ENCODE assay signal across 15 mouse cellular contexts in genomic region chr16:19876861-19877554, GRCm38 (mm10).
DNase-seq lines count a peak whose midpoint lies in the region; ATAC-seq and TF ChIP-seq lines count a peak whose summit lies in the region.
"Had no signal": no experiment of that assay in that cellular context is flagged by ENCODE, and none has a peak within 500 bp of the region (broad histone marks: within the 10 kb centered on the region; RNA-seq: fewer than 3 reads in every experiment).

No protein-coding gene starts in this region.

- WGBS in heart, embryonic 14.5 days, result 32% methylated on average over 10 of the region's 10 CpGs
- 49% methylated on average over 10 of the region's 10 CpGs for WGBS in heart, embryonic 10.5 days
- WGBS in cerebellum, adult 2 months, result 10% methylated on average over 10 of the region's 10 CpGs

- peak overlapping the region; percentile 25 for H3K4me2 ChIP-seq in heart, embryonic 14.5 days (ENCODE audit: low read length)
- H3K4me2 ChIP-seq: midbrain, embryonic 12.5 days; neural tube, embryonic 12.5 days had no signal

- no peak for DNase-seq in heart, embryonic 10.5 days (ENCODE audit: low spot score)
- DNase-seq in left cerebral cortex, postnatal 4 days, result peak; percentile 64
- DNase-seq in left cerebral cortex, adult 18-20 months (ENCODE audit: low spot score in 2 of 2), result no peak
- DNase-seq in cerebellum, adult 2 months, result peak; percentile 22 to 24
- DNase-seq in retina, embryonic 14.5 days (ENCODE audit: low spot score), result peak; percentile 11
- DNase-seq: adrenal gland, adult 2 months; gastrocnemius, postnatal 36 days; kidney, adult 2 months; kidney, postnatal 4 days; liver; lung, postnatal 10 days had no signal

- H3K9ac ChIP-seq in heart, embryonic 14.5 days (ENCODE audit: low read length), result no peak overlapping the region
- H3K9ac ChIP-seq: midbrain, embryonic 12.5 days; neural tube, embryonic 12.5 days had no signal

- H3K9me3 ChIP-seq in heart, embryonic 14.5 days (ENCODE audit: control insufficient read depth, low read length), result no peaks in the 10 kb centered on the region
- H3K9me3 ChIP-seq in heart, embryonic 10.5 days, result no peaks in the 10 kb centered on the region
- H3K9me3 ChIP-seq: midbrain, embryonic 12.5 days; neural tube, embryonic 12.5 days had no signal

- TF ChIP-seq CTCF in cerebellum, adult 2 months (IDR thresholded peaks at IDR 0.05; ENCODE audit: borderline replicate concordance, insufficient read depth, low read depth, low read length), result no peak

- peaks cover 5 to 9% of the 10 kb centered on the region in 2 experiments; a peak in 3 of 4 replicates for H3K4me1 ChIP-seq in heart, embryonic 14.5 days (ENCODE audit: control insufficient read depth in 2 of 2, insufficient read depth in 2 of 2, low read length in 2 of 2)
- peaks cover 10% of the 10 kb centered on the region; the same call in 1 of the 2 replicates for H3K4me1 ChIP-seq in heart, embryonic 10.5 days
- peaks cover 5% of the 10 kb centered on the region for H3K4me1 ChIP-seq in cerebellum, adult 2 months (ENCODE audit: control insufficient read depth, insufficient read depth, low read length)
- H3K4me1 ChIP-seq: midbrain, embryonic 12.5 days; neural tube, embryonic 12.5 days had no signal

- H3K27me3 ChIP-seq in heart, embryonic 14.5 days (ENCODE audit: control insufficient read depth, insufficient read depth, low read length), result no peaks in the 10 kb centered on the region
- no peaks in the 10 kb centered on the region for H3K27me3 ChIP-seq in heart, embryonic 10.5 days (ENCODE audit: insufficient read depth, poor library complexity, severe bottlenecking)
- no peaks in the 10 kb centered on the region for H3K27me3 ChIP-seq in cerebellum, adult 2 months (ENCODE audit: control insufficient read depth, insufficient read depth, low read length)
- H3K27me3 ChIP-seq: midbrain, embryonic 12.5 days; neural tube, embryonic 12.5 days had no signal

- ATAC-seq in heart, embryonic 14.5 days (ENCODE audit: insufficient number of reproducible peaks, insufficient read depth, low FRiP score, low read depth), result no peak
- no peak for ATAC-seq in erythroblast, adult 5-6 weeks (replicated peaks; ENCODE audit: low FRiP score, poor library complexity, severe bottlenecking)

- H3K27ac ChIP-seq in heart, embryonic 14.5 days (replicated peaks in 1 of 2; ENCODE audit: control insufficient read depth in 1 of 2, insufficient read depth in 1 of 2, low read depth in 2 of 2, low read length in 2 of 2), result no peak overlapping the region
- H3K27ac ChIP-seq in heart, embryonic 10.5 days, result no peak overlapping the region
- no peak overlapping the region for H3K27ac ChIP-seq in cerebellum, adult 2 months (ENCODE audit: insufficient read depth, low read length)
- H3K27ac ChIP-seq: midbrain, embryonic 12.5 days; neural tube, embryonic 12.5 days had no signal

- intact Hi-C loops in left cerebral cortex, postnatal 4 days (cut with DNase I), result no loop called here

- H3K36me3 ChIP-seq in heart, embryonic 14.5 days (ENCODE audit: control insufficient read depth, insufficient read depth, low read length), result no peaks in the 10 kb centered on the region
- no peaks in the 10 kb centered on the region for H3K36me3 ChIP-seq in heart, embryonic 10.5 days
- H3K36me3 ChIP-seq: midbrain, embryonic 12.5 days; neural tube, embryonic 12.5 days had no signal

- no peak overlapping the region for H3K4me3 ChIP-seq in heart, embryonic 14.5 days (ENCODE audit: control insufficient read depth in 1 of 2, insufficient read depth in 1 of 2, low read depth in 1 of 2, low read length in 2 of 2)
- no peak overlapping the region for H3K4me3 ChIP-seq in heart, embryonic 10.5 days
- no peak overlapping the region for H3K4me3 ChIP-seq in cerebellum, adult 2 months (replicated peaks; ENCODE audit: insufficient read depth, low read depth, low read length)
- H3K4me3 ChIP-seq: midbrain, embryonic 12.5 days; neural tube, embryonic 12.5 days had no signal

- no peak for TF ChIP-seq POLR2A in cerebellum, adult 2 months (IDR thresholded peaks at IDR 0.05; ENCODE audit: borderline replicate concordance, insufficient read depth, low read length)

Comparison
In these comparisons a context has a peak if more than half of its experiments do, and no peak if none do; other contexts are left out.
1. DNase-seq: peak in left cerebral cortex, postnatal 4 days (single experiment), cerebellum, adult 2 months (2 of 2) and retina, embryonic 14.5 days (single experiment); none in heart, embryonic 10.5 days (single experiment) and left cerebral cortex, adult 18-20 months (0 of 2).